Mouse (Mus musculus): ENCODE data around the gene Olfr133.
"Not testable (repeated sequence)": the region's sequence is repeated elsewhere in the genome, so short reads cannot be mapped to it uniquely, and the experiment has no call there.

The Olfr133 gene

GRCm38 (mm10) chr17:38144981-38145380 lies at the start of gene Olfr133:
Olfr133 (plus strand) TSS chr17:38145281.
- no peak for DNase-seq

- DNase-seq: not testable (repeated sequence)
These were observed 20.9 kb upstream of the Olfr133 start for GRCm38 (mm10) chr17:38124199-38124598.

GRCm38 (mm10) chr17:38125371-38125770 lies 19.7 kb upstream of the Olfr133 start:
- DNase-seq: not testable (repeated sequence)

GRCm38 (mm10) chr17:38134426-38134825 lies 10.7 kb upstream of the Olfr133 start, which contains the start of gene Olfr132:
Olfr132 (minus strand) TSS chr17:38134526.
- DNase-seq: no peak

- DNase-seq: no peak
These were observed 26.0 kb downstream of the Olfr133 start, which contains the start of gene Olfr134 for GRCm38 (mm10) chr17:38171088-38171487. Olfr134 (plus strand) TSS chr17:38171388.
